Mouse (Mus musculus): Measurements from ENCODE around the gene Egr4.

Gene Egr4

DNA sequence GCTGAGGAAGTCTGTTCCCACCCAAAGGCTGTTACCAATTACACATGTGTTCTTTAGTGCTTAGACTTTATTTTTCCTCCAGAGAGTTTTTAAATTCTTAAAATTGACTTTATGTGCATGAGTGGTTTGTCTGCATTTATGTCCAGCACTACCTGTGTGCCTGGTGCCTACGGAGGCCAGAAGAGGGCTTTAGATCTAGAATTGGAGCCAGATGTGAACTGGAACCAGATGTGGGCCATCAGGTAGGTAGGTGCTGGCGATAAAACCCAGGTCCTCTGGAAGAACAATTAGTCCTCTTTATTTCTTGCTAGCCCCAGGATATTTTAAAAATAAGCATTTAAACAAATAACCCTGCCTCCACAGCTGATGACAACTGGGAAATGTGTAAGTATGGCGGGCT is 21.8 kb downstream of the Egr4 start:
- DNase-seq = no peak

- DNase-seq = no peak
Observed at GRCm38 (mm10) chr6:85490252-85490651, 23.1 kb downstream of the Egr4 start.

DNA sequence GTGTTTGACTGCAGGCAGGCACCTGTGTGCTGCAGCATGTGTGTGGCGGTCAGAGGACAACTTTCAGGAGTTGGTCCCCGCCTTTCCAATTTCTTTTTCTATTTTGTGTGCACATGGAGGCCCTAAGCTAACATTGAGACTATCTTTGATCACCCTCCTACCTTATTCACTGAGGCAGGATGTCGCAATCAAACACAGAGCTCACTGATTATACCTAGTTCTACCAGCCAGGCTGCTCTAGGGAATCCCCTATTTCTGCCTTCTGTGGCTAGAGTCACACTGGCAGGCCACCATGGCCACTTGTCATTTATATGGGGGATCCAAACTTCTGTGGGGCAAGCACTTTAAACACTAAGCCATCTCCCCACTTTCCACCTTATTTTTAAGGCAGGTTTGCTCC is 23.7 kb downstream of the Egr4 start:
- DNase-seq = no peak

- DNase-seq = no peak
Observed at GRCm38 (mm10) chr6:85488510-85488909, 24.9 kb downstream of the Egr4 start.

GRCm38 (mm10) chr6:85485738-85486137 is 27.7 kb downstream of the Egr4 start:
- no peak for DNase-seq

DNA sequence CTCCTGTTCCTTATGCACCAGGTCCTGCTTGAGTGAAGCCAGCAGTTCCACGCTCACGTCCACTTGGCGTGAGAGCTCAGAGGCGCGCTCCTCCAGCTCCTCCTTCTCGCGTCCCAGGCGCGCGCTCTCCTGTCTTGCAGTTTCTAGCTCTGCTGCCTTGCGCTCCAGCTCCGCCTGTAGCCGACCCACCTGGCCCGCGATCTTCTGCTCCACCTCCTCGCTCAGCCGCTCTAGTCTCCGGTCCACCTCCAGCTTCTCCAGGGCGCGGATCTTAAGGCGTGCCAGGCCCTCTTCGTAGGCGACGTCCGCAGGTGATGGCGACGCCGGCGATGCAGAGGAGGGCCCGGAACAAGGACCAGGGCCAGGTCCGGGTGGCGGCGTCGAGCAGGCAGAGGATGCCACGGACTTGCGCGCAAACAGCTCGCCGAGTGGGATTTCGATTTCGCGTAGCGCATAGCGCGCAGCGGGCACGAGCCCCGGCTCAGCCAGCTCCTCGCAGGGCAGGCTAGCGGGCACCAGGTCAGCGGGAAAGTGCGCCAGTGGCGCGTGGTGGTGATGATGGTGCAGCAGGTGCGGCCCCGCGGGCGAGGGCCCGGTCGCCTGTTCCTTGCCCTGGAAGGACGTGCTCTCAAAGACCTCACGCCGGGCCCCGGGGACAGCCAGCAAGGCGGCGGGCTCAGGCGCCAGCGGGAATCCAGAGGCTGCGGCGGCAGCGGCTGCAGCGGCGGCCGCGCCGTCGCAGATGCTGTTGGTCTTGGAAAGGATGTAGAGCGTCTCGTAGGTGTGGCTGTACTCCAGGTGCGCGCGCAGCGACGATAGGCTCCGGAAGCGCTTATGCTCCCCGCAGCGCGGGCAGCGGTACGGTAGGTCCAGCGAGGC is 29.3 kb downstream of the Egr4 start:
- DNase-seq = peak; percentile 52 to 65

DNA sequence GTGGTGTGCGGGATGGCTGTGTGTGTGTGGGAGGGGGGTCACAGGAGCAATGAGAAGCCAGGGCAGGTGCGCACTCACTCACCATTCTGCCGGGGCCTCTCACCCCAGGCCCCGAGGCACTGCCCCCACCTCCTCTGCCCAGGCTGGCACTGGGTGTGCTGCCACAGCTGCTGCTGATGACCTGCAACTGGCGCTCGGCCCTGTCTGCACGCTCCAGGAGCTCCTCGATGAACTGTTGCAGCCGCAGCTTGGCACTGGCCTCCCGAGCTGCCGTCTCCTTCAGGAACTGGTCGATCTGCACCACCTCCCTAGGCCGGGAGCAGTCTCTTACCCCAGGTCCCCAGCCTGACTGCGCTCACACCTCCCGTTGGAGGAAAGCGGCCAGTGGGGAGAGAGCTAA is 32.7 kb downstream of the Egr4 start:
- no peak for DNase-seq

GRCm38 (mm10) chr6:85479979-85480378 is 33.4 kb downstream of the Egr4 start:
- no peak for DNase-seq

- no peak for DNase-seq
Observed at GRCm38 (mm10) chr6:85478416-85478815, 35.0 kb downstream of the Egr4 start.

GRCm38 (mm10) chr6:85477366-85477917 is 35.9 kb downstream of the Egr4 start:
- peak; percentile 32 to 51 for DNase-seq

DNA sequence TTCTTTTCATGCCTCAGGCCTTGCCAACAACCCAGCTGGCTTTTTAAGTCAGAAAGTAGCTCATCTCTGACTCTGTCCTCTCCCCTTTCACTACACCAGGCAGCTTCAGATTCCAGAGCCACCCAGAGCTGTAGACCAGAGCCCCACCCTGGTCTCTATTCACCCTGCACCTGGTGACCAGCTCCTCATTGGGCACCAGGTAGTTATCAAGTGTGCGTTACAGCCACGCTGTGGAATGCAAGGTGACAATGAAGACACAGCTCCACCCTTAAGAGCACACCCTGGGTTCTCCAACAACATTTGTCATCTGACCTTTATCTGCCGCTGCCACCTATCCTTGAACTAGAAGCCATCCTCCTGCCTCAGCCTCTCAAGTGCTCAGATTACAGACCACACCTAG is 37.8 kb downstream of the Egr4 start:
- DNase-seq = no peak

DNA sequence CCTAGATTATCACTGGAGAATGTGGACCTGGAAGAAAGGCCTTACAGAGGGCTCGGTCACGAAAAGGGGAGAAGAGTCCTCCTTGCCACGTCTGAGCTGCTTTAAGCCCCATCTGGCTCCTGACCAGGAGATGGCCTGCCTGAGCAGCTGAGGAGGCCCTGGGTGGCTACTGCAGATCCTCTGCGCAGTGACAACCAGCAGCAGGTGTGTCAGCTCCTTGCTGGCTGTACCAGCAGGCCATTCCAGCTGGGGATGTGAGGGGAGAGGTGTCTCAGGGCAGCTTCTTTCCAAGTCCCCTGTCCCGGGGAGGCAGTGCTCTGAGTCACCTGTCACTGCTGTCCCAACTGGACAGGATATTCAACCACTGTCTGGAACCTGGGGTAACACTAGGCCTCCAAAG is 40.8 kb downstream of the Egr4 start:
- DNase-seq = no peak

DNA sequence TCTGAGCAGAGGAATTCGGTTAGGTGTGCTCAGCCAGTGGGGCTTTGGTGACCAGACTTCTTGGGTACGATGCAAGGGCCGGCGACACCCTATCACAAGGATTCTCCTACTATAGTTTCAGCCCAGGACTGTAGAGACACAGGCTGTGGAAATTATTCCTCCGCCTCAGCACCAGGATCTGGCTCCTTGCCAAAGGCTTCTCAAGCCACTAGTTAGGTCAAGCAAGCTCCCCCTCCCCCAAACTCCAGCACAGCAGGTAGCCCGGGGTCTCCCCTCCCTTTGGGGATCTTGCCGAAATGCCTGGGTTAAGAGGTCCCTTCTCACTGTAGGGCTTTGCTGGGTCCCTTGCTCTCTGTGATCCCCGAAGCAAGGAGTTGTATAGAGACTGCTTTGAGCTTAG is 41.4 kb downstream of the Egr4 start:
- no peak for DNase-seq

GRCm38 (mm10) chr6:85469660-85470430 is 43.5 kb downstream of the Egr4 start:
- DNase-seq = no peak

- peak in 1 of 2 experiments; percentile 43 for DNase-seq
Observed at GRCm38 (mm10) chr6:85465381-85465780, 48.0 kb downstream of the Egr4 start.

All from cerebellum, adult 18-20 months (tissue).